In the genomic region with DNA sequence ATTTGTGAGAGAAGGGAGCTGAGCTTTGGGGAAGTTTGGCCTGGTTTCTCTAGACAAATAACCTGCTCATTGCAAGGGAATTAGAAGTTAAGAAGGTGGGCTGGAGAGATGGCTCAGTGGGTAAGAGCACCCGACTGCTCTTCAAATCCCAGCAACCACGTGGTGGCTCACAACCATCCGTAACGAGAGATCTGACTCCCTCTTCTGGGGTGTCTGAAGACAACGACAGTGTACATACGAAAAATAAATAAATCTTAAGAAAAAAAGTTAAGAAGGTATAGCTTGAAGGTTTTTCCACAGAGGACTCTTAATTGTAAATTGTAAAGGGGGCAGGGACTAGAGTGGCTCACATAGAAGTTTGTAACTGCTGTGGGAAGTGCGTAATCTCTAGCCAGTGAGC, we compare ENCODE assay signal across 8 mouse cellular contexts. TPM values are rescaled to one million over a fixed set of nuclear protein-coding genes. Genes with fewer than 3 reads are reported as not detected.
DNase-seq lines count a peak whose midpoint lies in the region; ATAC-seq lines count a peak whose summit lies in the region.

No protein-coding gene starts in this region.

- H3K4me1 ChIP-seq in heart, embryonic 15.5 days (replicated peaks): peaks cover 48% of the 10 kb centered on the region
- peaks cover 51% of the 10 kb centered on the region for H3K4me1 ChIP-seq in limb, embryonic 13.5 days

- no peak for DNase-seq in heart, postnatal 14 days
- DNase-seq in spleen, postnatal 36 days (ENCODE audit: low spot score in 2 of 2): peak; percentile 46 to 47
- no peak for DNase-seq in spleen, adult 18-20 months
- DNase-seq in thymus, postnatal 4 days: peak; percentile 54
- no peak for DNase-seq in right cerebral cortex, postnatal 4 days
- no peak for DNase-seq in left cerebral cortex, adult 18-20 months (ENCODE audit: low spot score in 2 of 2)

- H3K4me3 ChIP-seq in heart, embryonic 15.5 days: no peak overlapping the region
- no peak overlapping the region for H3K4me3 ChIP-seq in limb, embryonic 13.5 days

- H3K9ac ChIP-seq in heart, embryonic 15.5 days: no peak overlapping the region
- no peak overlapping the region for H3K9ac ChIP-seq in limb, embryonic 13.5 days

- intact Hi-C loops in heart, postnatal 14 days (cut with DNase I): no loop called here

- no peaks in the 10 kb centered on the region for H3K9me3 ChIP-seq in heart, embryonic 15.5 days (replicated peaks)
- H3K9me3 ChIP-seq in limb, embryonic 13.5 days: no peaks in the 10 kb centered on the region

- ATAC-seq in heart, embryonic 15.5 days (replicated peaks; ENCODE audit: insufficient number of reproducible peaks, insufficient read depth, low FRiP score, low read depth): no peak
- no peak for ATAC-seq in limb, embryonic 13.5 days (ENCODE audit: low FRiP score, low read depth)

- 42% methylated on average over 7 of the region's 7 CpGs for WGBS in heart, embryonic 15.5 days
- 36% methylated on average over 7 of the region's 7 CpGs for WGBS in limb, embryonic 13.5 days

- H3K36me3 ChIP-seq in heart, embryonic 15.5 days: peaks cover 9% of the 10 kb centered on the region; the same call in 1 of the 2 replicates
- peaks cover 16% of the 10 kb centered on the region for H3K36me3 ChIP-seq in limb, embryonic 13.5 days

- H3K27me3 ChIP-seq in heart, embryonic 15.5 days: no peaks in the 10 kb centered on the region
- H3K27me3 ChIP-seq in limb, embryonic 13.5 days: no peaks in the 10 kb centered on the region

- H3K27ac ChIP-seq in heart, embryonic 15.5 days: peak overlapping the region; percentile 97
- H3K27ac ChIP-seq in limb, embryonic 13.5 days: peak overlapping the region; percentile 100

- peak overlapping the region; percentile 60; the same call in 1 of the 2 replicates for H3K4me2 ChIP-seq in heart, embryonic 15.5 days
- no peak overlapping the region; the same call in 1 of the 2 replicates for H3K4me2 ChIP-seq in limb, embryonic 13.5 days (replicated peaks)

RNA-seq across cellular contexts. Expression of a gene that starts 1.9 kb away (rescaled TPM):
- polyA plus RNA-seq in heart, embryonic 15.5 days (2015; fragmentation: Nextera tagmentation; extraction: Ambion mirVana): 123 and 130 TPM in 2 replicates
- 10 to 100 TPM; 79.0 to 84.8 TPM for total RNA-seq in heart, postnatal 14 days (2021)
- 192 and 195 TPM in 2 replicates for polyA plus RNA-seq in limb, embryonic 13.5 days (2015; fragmentation: Nextera tagmentation; extraction: Ambion mirVana)
- 10 to 100 TPM; 39.6 to 52.7 TPM for total RNA-seq in left cerebral cortex, adult 18-20 months (2021)

RNA-seq across cellular contexts. Expression of a gene that starts 19.6 kb away (rescaled TPM):
- 0.49 and 0.55 TPM in 2 replicates for polyA plus RNA-seq in heart, embryonic 15.5 days (2015; fragmentation: Nextera tagmentation; extraction: Ambion mirVana)
- under 1 TPM; 0.76 to 0.93 TPM for total RNA-seq in heart, postnatal 14 days (2021)
- polyA plus RNA-seq in limb, embryonic 13.5 days (2015; fragmentation: Nextera tagmentation; extraction: Ambion mirVana): 0.32 and 0.51 TPM in 2 replicates
- total RNA-seq in left cerebral cortex, adult 18-20 months (2021): not detected

RNA-seq across cellular contexts. Expression of a gene that starts 20.0 kb away (rescaled TPM):
- polyA plus RNA-seq in heart, embryonic 15.5 days (2015; fragmentation: Nextera tagmentation; extraction: Ambion mirVana): 127 and 131 TPM in 2 replicates
- 10 to 100 TPM; 48.1 to 59.7 TPM for total RNA-seq in heart, postnatal 14 days (2021)
- polyA plus RNA-seq in limb, embryonic 13.5 days (2015; fragmentation: Nextera tagmentation; extraction: Ambion mirVana): 323 and 330 TPM in 2 replicates
- 10 to 100 TPM; 72.3 to 76.1 TPM for total RNA-seq in left cerebral cortex, adult 18-20 months (2021)

RNA-seq across cellular contexts. Expression of a gene that starts 45.0 kb away (rescaled TPM):
- polyA plus RNA-seq in heart, embryonic 15.5 days (2015; fragmentation: Nextera tagmentation; extraction: Ambion mirVana): 38.1 and 61.6 TPM in 2 replicates
- total RNA-seq in heart, postnatal 14 days (2021): 10 to 100 TPM; 33.5 to 40.7 TPM
- polyA plus RNA-seq in limb, embryonic 13.5 days (2015; fragmentation: Nextera tagmentation; extraction: Ambion mirVana): 69.0 and 73.8 TPM in 2 replicates
- total RNA-seq in left cerebral cortex, adult 18-20 months (2021): 10 to 100 TPM; 33.6 to 36.5 TPM

Comparison
In these comparisons a context has a peak if more than half of its experiments do, and no peak if none do; other contexts are left out.
1. DNase-seq: peak in spleen, postnatal 36 days (2 of 2) and thymus, postnatal 4 days (single experiment); none in heart, postnatal 14 days (0 of 2), spleen, adult 18-20 months (0 of 2), right cerebral cortex, postnatal 4 days (single experiment) and left cerebral cortex, adult 18-20 months (0 of 2).